24 mouse cellular contexts compared by ENCODE assay signal in the genomic region with DNA sequence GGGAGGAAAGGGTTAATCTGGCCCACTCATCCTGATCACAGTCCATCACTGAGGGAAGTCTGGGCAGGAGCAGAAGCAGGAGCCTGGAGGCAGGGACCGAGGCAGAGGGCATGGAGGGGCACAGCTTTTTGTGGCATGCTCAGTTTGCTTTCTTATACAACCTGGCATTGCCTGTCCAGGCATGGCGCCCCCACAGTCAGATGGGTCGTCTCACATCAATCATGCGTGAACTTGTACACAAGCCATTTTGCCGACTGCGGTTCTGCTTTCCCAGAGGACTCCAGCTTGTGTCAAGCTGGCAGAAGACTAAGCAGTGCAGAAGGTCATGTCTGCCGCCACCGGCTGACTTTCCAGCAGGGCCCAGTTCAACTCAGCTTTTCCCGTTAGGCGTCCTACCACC. TPM values are rescaled to one million over a fixed set of nuclear protein-coding genes. Genes with fewer than 3 reads are reported as not detected.
DNase-seq lines count a peak whose midpoint lies in the region; ATAC-seq and TF ChIP-seq lines count a peak whose summit lies in the region.
"Had no signal": no experiment of that assay in that cellular context is flagged by ENCODE, and none has a peak within 500 bp of the region (broad histone marks: within the 10 kb centered on the region; RNA-seq: fewer than 3 reads in every experiment).

No protein-coding gene starts in this region.

- no peak overlapping the region for H3K27ac ChIP-seq in hindbrain, postnatal 0 days
- no peak overlapping the region for H3K27ac ChIP-seq in hindbrain, embryonic 16.5 days (ENCODE audit: low read depth, low read length)
- H3K27ac ChIP-seq: embryonic facial prominence, embryonic 12.5 days; embryonic facial prominence, embryonic 15.5 days; gastrocnemius, adult 2 months; heart, adult 2 months; heart, embryonic 10.5 days; heart, embryonic 13.5 days; hindbrain, embryonic 12.5 days; hindbrain, embryonic 15.5 days had no signal

- DNase-seq in cerebellum, postnatal 10 days, result peak; percentile 60 to 64
- no peak for DNase-seq in cerebellum, postnatal 36 days
- DNase-seq in hindbrain, postnatal 0 days (ENCODE audit: low spot score), result peak; percentile 30
- peak; percentile 45 for DNase-seq in left cerebral cortex, postnatal 4 days
- DNase-seq in left cerebral cortex, postnatal 25 days (ENCODE audit: low spot score in 2 of 2), result no peak
- DNase-seq in brain, embryonic 14.5 days (ENCODE audit: low read depth), result peak; percentile 29
- DNase-seq: adrenal gland, adult 8-10 months; adrenal gland, postnatal 25 days; cerebellum, adult 2 months; cerebellum, adult 9-11 months; forebrain, postnatal 0 days; gastrocnemius, adult 2 months; gastrocnemius, postnatal 25 days; heart, adult 2 months had no signal

- H3K27me3 ChIP-seq in hindbrain, postnatal 0 days (ENCODE audit: insufficient read depth, low read length), result no peaks in the 10 kb centered on the region
- H3K27me3 ChIP-seq in hindbrain, embryonic 16.5 days (replicated peaks; ENCODE audit: control insufficient read depth, insufficient read depth, low read length), result no peaks in the 10 kb centered on the region
- H3K27me3 ChIP-seq: embryonic facial prominence, embryonic 12.5 days; embryonic facial prominence, embryonic 15.5 days; hindbrain, embryonic 12.5 days; hindbrain, embryonic 15.5 days had no signal

- WGBS in hindbrain, postnatal 0 days, result 38% methylated on average over 10 of the region's 10 CpGs
- 42% methylated on average over 10 of the region's 10 CpGs for WGBS in hindbrain, embryonic 16.5 days

- no peaks in the 10 kb centered on the region for H3K36me3 ChIP-seq in hindbrain, postnatal 0 days (ENCODE audit: insufficient read depth, low read length)
- H3K36me3 ChIP-seq in hindbrain, embryonic 16.5 days (ENCODE audit: control insufficient read depth, insufficient read depth, low read length), result no peaks in the 10 kb centered on the region
- H3K36me3 ChIP-seq: embryonic facial prominence, embryonic 12.5 days; embryonic facial prominence, embryonic 15.5 days; heart, embryonic 10.5 days; heart, embryonic 13.5 days; hindbrain, embryonic 12.5 days; hindbrain, embryonic 15.5 days had no signal

- ATAC-seq in hindbrain, postnatal 0 days, result no peak
- ATAC-seq in hindbrain, embryonic 16.5 days, result no peak
- ATAC-seq: activated CD4-positive, CD25-positive, alpha-beta regulatory T cell, adult 4 months; forebrain, embryonic 14.5 days; forebrain, postnatal 0 days; inflammation-experienced regulatory T-cells, adult 6 months had no signal

- H3K9ac ChIP-seq in hindbrain, postnatal 0 days (replicated peaks; ENCODE audit: low read length), result no peak overlapping the region
- H3K9ac ChIP-seq in hindbrain, embryonic 16.5 days (ENCODE audit: low read depth, low read length), result no peak overlapping the region
- H3K9ac ChIP-seq: embryonic facial prominence, embryonic 12.5 days; embryonic facial prominence, embryonic 15.5 days; forebrain, postnatal 0 days; heart, embryonic 13.5 days; hindbrain, embryonic 12.5 days; hindbrain, embryonic 15.5 days had no signal

- no peak overlapping the region for H3K4me2 ChIP-seq in hindbrain, postnatal 0 days (ENCODE audit: low read depth, low read length)
- H3K4me2 ChIP-seq in hindbrain, embryonic 16.5 days (ENCODE audit: low read length), result no peak overlapping the region
- H3K4me2 ChIP-seq: embryonic facial prominence, embryonic 12.5 days; embryonic facial prominence, embryonic 15.5 days; heart, embryonic 13.5 days; hindbrain, embryonic 12.5 days; hindbrain, embryonic 15.5 days had no signal

- no peak overlapping the region for H3K4me3 ChIP-seq in hindbrain, postnatal 0 days (ENCODE audit: low read length)
- no peak overlapping the region for H3K4me3 ChIP-seq in hindbrain, embryonic 16.5 days (ENCODE audit: low read length)
- H3K4me3 ChIP-seq: embryonic facial prominence, embryonic 12.5 days; embryonic facial prominence, embryonic 15.5 days; gastrocnemius, adult 2 months; heart, adult 2 months; heart, embryonic 10.5 days; heart, embryonic 13.5 days; hindbrain, embryonic 12.5 days; hindbrain, embryonic 15.5 days had no signal

- intact Hi-C loops in left cerebral cortex, postnatal 4 days (cut with DNase I), result no loop called here
- intact Hi-C loops in left cerebral cortex, postnatal 25 days (cut with DNase I), result no loop called here

- 0 out of 2 replicates have a peak, but pooled peaks have one; percentile 8 for TF ChIP-seq CTCF in hindbrain, postnatal 0 days (IDR thresholded peaks at IDR 0.05; ENCODE audit: low read depth)
- TF ChIP-seq CTCF in brain, embryonic 14.5 days (IDR thresholded peaks at IDR 0.05; ENCODE audit: borderline replicate concordance, extremely low read depth, insufficient read depth, insufficient read length), result no peak

- H3K9me3 ChIP-seq in hindbrain, postnatal 0 days (ENCODE audit: low read length), result no peaks in the 10 kb centered on the region
- no peaks in the 10 kb centered on the region for H3K9me3 ChIP-seq in hindbrain, embryonic 16.5 days (ENCODE audit: control insufficient read depth, low read length)
- H3K9me3 ChIP-seq: embryonic facial prominence, embryonic 12.5 days; embryonic facial prominence, embryonic 15.5 days; heart, embryonic 10.5 days; heart, embryonic 13.5 days; hindbrain, embryonic 12.5 days; hindbrain, embryonic 15.5 days had no signal

- no peaks in the 10 kb centered on the region for H3K4me1 ChIP-seq in hindbrain, postnatal 0 days (ENCODE audit: insufficient read depth, low read length)
- peaks cover 6% of the 10 kb centered on the region for H3K4me1 ChIP-seq in hindbrain, embryonic 16.5 days (ENCODE audit: control insufficient read depth, insufficient read depth, low read depth, low read length)
- H3K4me1 ChIP-seq: embryonic facial prominence, embryonic 15.5 days; heart, embryonic 10.5 days; heart, embryonic 13.5 days had no signal

- no peak for TF ChIP-seq POLR2A in brain, embryonic 14.5 days (IDR thresholded peaks at IDR 0.05; ENCODE audit: borderline replicate concordance, extremely low read depth, insufficient read depth, insufficient read length, poor library complexity, severe bottlenecking)

RNA-seq across cellular contexts. Expression of a gene that starts 34.0 kb away (rescaled TPM):
- total RNA-seq in hindbrain, postnatal 0 days (2014; rRNA removed), result 28.6 and 43.1 TPM in 2 replicates
- polyA plus RNA-seq in hindbrain, postnatal 0 days (2015; fragmentation: Nextera tagmentation; extraction: Ambion mirVana), result 195 and 199 TPM in 2 replicates
- polyA plus RNA-seq in hindbrain, embryonic 16.5 days (2015; fragmentation: Nextera tagmentation; extraction: Ambion mirVana), result 168 and 179 TPM in 2 replicates
- total RNA-seq in left cerebral cortex, postnatal 4 days (2021), result 10 to 100 TPM; 50.6 to 56.2 TPM
- total RNA-seq in left cerebral cortex, postnatal 25 days (2021), result 10 to 100 TPM; 50.8 to 53.6 TPM
- 71.3 and 95.6 TPM in 2 replicates for polyA plus RNA-seq in brain, embryonic 14.5 days (2012; rRNA removed)

RNA-seq across cellular contexts. Expression of a gene that starts 56.9 kb away (rescaled TPM):
- total RNA-seq in hindbrain, postnatal 0 days (2014; rRNA removed), result 1.4 TPM in 2 replicates
- 0.66 and 0.98 TPM in 2 replicates for polyA plus RNA-seq in hindbrain, postnatal 0 days (2015; fragmentation: Nextera tagmentation; extraction: Ambion mirVana)
- polyA plus RNA-seq in hindbrain, embryonic 16.5 days (2015; fragmentation: Nextera tagmentation; extraction: Ambion mirVana), result 0.38 and 0.60 TPM in 2 replicates
- 1 to 10 TPM in 1 of 2 experiments, under 1 TPM in 1; 0.82 to 1.4 TPM for total RNA-seq in left cerebral cortex, postnatal 4 days (2021)
- 1 to 10 TPM in 1 of 2 experiments, under 1 TPM in 1; 0.98 to 1.3 TPM for total RNA-seq in left cerebral cortex, postnatal 25 days (2021)
- 0.34 and 0.44 TPM in 2 replicates for polyA plus RNA-seq in brain, embryonic 14.5 days (2012; rRNA removed)

Comparison
In these comparisons a context has a peak if more than half of its experiments do, and no peak if none do; other contexts are left out.
1. DNase-seq: peak in cerebellum, postnatal 10 days (2 of 2), hindbrain, postnatal 0 days (single experiment), left cerebral cortex, postnatal 4 days (single experiment) and brain, embryonic 14.5 days (single experiment); none in cerebellum, postnatal 36 days (0 of 2) and left cerebral cortex, postnatal 25 days (0 of 2).